Mouse (Mus musculus): Measurements from ENCODE around the gene Suclg2. TPM values are rescaled to one million over a fixed set of nuclear protein-coding genes. Genes with fewer than 3 reads are reported as not detected.
"Not testable (repeated sequence)": the region's sequence is repeated elsewhere in the genome, so short reads cannot be mapped to it uniquely, and the experiment has no call there.

Suclg2 gene
- polyA plus RNA-seq, 1 experiment: 9.0 TPM

- Histone ChIP-seq H3K4me1 (ENCODE audit: control insufficient read depth, insufficient read depth, low read length) (no peaks in the 10 kb centered on the region), H3K4me3 (replicated peaks; ENCODE audit: extremely low read depth, low read depth, low read length) (no peak overlapping the region)
- DNase-seq: no peak
- TF ChIP-seq CTCF (IDR thresholded peaks at IDR 0.05; ENCODE audit: insufficient read depth, low read length): no peak
- no peak for TF ChIP-seq POLR2A (IDR thresholded peaks at IDR 0.05; ENCODE audit: borderline replicate concordance, extremely low read depth, low read depth, low read length)
- 81% methylated on average over 3 of the region's 3 CpGs for WGBS
These were observed 106.1 kb downstream of the Suclg2 start for GRCm38 (mm10) chr6:95612412-95613022.

DNA sequence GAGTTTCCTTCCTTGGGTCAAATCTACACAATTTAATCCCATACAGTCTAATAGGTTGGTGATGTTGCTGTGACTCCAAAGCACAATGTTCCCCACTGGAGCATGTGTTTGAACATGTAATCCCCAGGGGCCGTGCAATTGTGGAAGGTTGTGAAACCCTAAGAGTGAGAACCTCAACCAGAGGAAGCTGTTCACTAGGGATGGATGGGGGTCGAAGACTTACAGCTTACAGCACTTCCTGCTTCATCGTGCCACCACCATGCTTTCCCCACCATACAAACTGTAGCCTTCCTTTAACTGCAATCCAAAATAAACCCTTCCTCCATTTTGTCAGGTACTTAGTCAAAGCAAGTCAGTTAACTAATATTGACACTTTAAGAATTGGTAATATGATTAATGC, 107.5 kb downstream of the Suclg2 start:
- no peaks in the 10 kb centered on the region for H3K4me1 ChIP-seq (ENCODE audit: control insufficient read depth, insufficient read depth, low read length)
- no peak for TF ChIP-seq POLR2A (IDR thresholded peaks at IDR 0.05; ENCODE audit: borderline replicate concordance, extremely low read depth, low read depth, low read length)
- TF ChIP-seq CTCF (IDR thresholded peaks at IDR 0.05; ENCODE audit: insufficient read depth, low read length): no peak
- DNase-seq: no peak
- WGBS: 70% methylated on average over 3 of the region's 3 CpGs
- no peak overlapping the region for H3K4me3 ChIP-seq (replicated peaks; ENCODE audit: extremely low read depth, low read depth, low read length)

- no peaks in the 10 kb centered on the region for H3K4me1 ChIP-seq (ENCODE audit: control insufficient read depth, insufficient read depth, low read length)
- DNase-seq: no peak
- WGBS: 90% methylated on average over 3 of the region's 3 CpGs
- TF ChIP-seq CTCF (IDR thresholded peaks at IDR 0.05; ENCODE audit: insufficient read depth, low read length): no peak
- no peak for TF ChIP-seq POLR2A (IDR thresholded peaks at IDR 0.05; ENCODE audit: borderline replicate concordance, extremely low read depth, low read depth, low read length)
- no peak overlapping the region for H3K4me3 ChIP-seq (replicated peaks; ENCODE audit: extremely low read depth, low read depth, low read length)
These were observed 110.5 kb downstream of the Suclg2 start for GRCm38 (mm10) chr6:95608123-95608522.

DNA sequence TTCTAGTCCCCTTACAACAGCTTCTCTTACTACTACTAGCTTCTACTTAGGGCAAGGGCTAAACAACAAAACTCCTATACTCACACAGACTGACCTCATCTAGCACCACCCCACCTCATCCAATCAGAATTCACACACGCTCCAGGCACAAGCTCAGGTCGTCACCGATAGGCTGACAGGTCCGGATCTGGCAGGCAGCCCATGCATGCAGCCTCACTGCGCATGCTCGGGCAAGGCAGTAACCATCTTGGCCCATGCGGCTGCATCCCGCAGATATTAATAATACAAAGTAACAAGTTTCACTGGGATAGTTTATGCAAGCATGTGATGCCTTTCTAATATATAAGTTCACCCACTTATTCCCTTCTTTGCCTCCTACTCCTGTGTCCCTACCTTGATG, 117.9 kb downstream of the Suclg2 start:
- H3K4me1 ChIP-seq (ENCODE audit: control insufficient read depth, insufficient read depth, low read length); DNase-seq; H3K4me3 ChIP-seq (replicated peaks; ENCODE audit: extremely low read depth, low read depth, low read length): not testable (repeated sequence)
- 93% methylated on average over 8 of the region's 8 CpGs for WGBS

GRCm38 (mm10) chr6:95596766-95597750, 121.5 kb downstream of the Suclg2 start:
- DNase-seq: no peak
- TF ChIP-seq CTCF (IDR thresholded peaks at IDR 0.05; ENCODE audit: insufficient read depth, low read length) (no peak), POLR2A (IDR thresholded peaks at IDR 0.05; ENCODE audit: borderline replicate concordance, extremely low read depth, low read depth, low read length) (no peak)
- Histone ChIP-seq H3K4me3 (replicated peaks; ENCODE audit: extremely low read depth, low read depth, low read length) (no peak overlapping the region), H3K4me1 (ENCODE audit: control insufficient read depth, insufficient read depth, low read length) (no peaks in the 10 kb centered on the region)
- 64% methylated on average over 15 of the region's 15 CpGs for WGBS

DNA sequence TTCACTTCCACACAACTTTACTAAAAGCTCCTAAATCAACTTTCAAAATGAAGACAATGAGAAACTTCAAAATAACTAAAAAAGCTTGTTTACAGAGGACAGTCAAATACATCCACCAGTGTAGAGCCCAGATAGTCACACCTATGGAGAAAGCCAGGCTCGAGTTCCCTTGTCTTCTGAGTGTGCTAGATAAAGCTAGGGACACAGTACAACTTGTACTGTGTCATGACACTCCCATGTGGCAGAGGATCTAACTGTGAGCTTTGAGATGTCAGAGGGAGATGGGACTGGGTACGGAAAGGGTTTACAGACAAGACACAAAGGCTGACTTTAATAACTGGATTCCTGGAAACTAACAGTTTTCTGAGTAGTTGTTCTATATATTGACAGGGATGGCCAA, 122.7 kb downstream of the Suclg2 start:
- Histone ChIP-seq H3K4me1 (ENCODE audit: control insufficient read depth, insufficient read depth, low read length) (no peaks in the 10 kb centered on the region), H3K4me3 (replicated peaks; ENCODE audit: extremely low read depth, low read depth, low read length) (no peak overlapping the region)
- TF ChIP-seq CTCF (IDR thresholded peaks at IDR 0.05; ENCODE audit: insufficient read depth, low read length): no peak
- TF ChIP-seq POLR2A (IDR thresholded peaks at IDR 0.05; ENCODE audit: borderline replicate concordance, extremely low read depth, low read depth, low read length): no peak
- 78% methylated on average over 2 of the region's 2 CpGs for WGBS
- no peak for DNase-seq

GRCm38 (mm10) chr6:95594239-95594638, 124.4 kb downstream of the Suclg2 start:
- no peak for TF ChIP-seq CTCF (IDR thresholded peaks at IDR 0.05; ENCODE audit: insufficient read depth, low read length)
- DNase-seq: no peak
- 77% methylated on average over 4 of the region's 4 CpGs for WGBS
- H3K4me3 ChIP-seq (replicated peaks; ENCODE audit: extremely low read depth, low read depth, low read length): no peak overlapping the region
- no peaks in the 10 kb centered on the region for H3K4me1 ChIP-seq (ENCODE audit: control insufficient read depth, insufficient read depth, low read length)

GRCm38 (mm10) chr6:95592396-95592795, 126.2 kb downstream of the Suclg2 start:
- Histone ChIP-seq H3K4me1 (ENCODE audit: control insufficient read depth, insufficient read depth, low read length) (no peaks in the 10 kb centered on the region), H3K4me3 (replicated peaks; ENCODE audit: extremely low read depth, low read depth, low read length) (no peak overlapping the region)
- TF ChIP-seq CTCF (IDR thresholded peaks at IDR 0.05; ENCODE audit: insufficient read depth, low read length) (no peak), POLR2A (IDR thresholded peaks at IDR 0.05; ENCODE audit: borderline replicate concordance, extremely low read depth, low read depth, low read length) (no peak)
- no peak for DNase-seq
- WGBS: 86% methylated on average over 6 of the region's 6 CpGs

GRCm38 (mm10) chr6:95590463-95590862, 128.1 kb downstream of the Suclg2 start:
- H3K4me1 ChIP-seq (ENCODE audit: control insufficient read depth, insufficient read depth, low read length): no peaks in the 10 kb centered on the region

More at GRCm38 (mm10) chr6:95590463-95590862, 128.1 kb downstream of the Suclg2 start:
- H3K4me3 ChIP-seq (replicated peaks; ENCODE audit: extremely low read depth, low read depth, low read length): no peak overlapping the region
- WGBS: 79% methylated on average over 4 of the region's 4 CpGs
- no peak for TF ChIP-seq CTCF (IDR thresholded peaks at IDR 0.05; ENCODE audit: insufficient read depth, low read length)
- TF ChIP-seq POLR2A (IDR thresholded peaks at IDR 0.05; ENCODE audit: borderline replicate concordance, extremely low read depth, low read depth, low read length): no peak
- DNase-seq: no peak
